Mouse (Mus musculus) hindbrain, embryonic 13.5 days (tissue): Measurements from ENCODE around the gene Fcnb. TPM values are rescaled to one million over a fixed set of nuclear protein-coding genes. Genes with fewer than 3 reads are reported as not detected.
A peak's percentile ranks its signal among the peaks of the same experiment; 100 is the strongest.

Experiments
- ATAC-seq: fragments of 200-750 bp; cut with Nextera tagmentation; 2 replicates; pipeline ENCODE4 v1.8.0; 2017; ENCODE audit warnings: moderate TSS enrichment; ENCODE audit not compliant: low FRiP score
- H3K27ac ChIP-seq: fragments of 300-500 bp; sonication (generic); 2 replicates; pipeline ENCODE4 v1.5.1; 2015; ENCODE audit warnings: inconsistent platforms, mild to moderate bottlenecking, moderate library complexity
- H3K27me3 ChIP-seq: fragments of 300-500 bp; sonication (generic); 2 replicates; pipeline ENCODE4 v1.6.1; 2015; ENCODE audit warnings: mild to moderate bottlenecking, inconsistent platforms
- H3K36me3 ChIP-seq: fragments of 300-500 bp; sonication (generic); 2 replicates; pipeline ENCODE4 v1.6.1; 2015; ENCODE audit warnings: mild to moderate bottlenecking, inconsistent platforms
- H3K4me1 ChIP-seq: fragments of 300-500 bp; sonication (generic); replicated peaks from 2 replicates; pipeline ENCODE4 v1.6.1; 2015; ENCODE audit warnings: inconsistent platforms
- H3K4me2 ChIP-seq: fragments of 300-500 bp; sonication (generic); 2 replicates; pipeline ENCODE4 v1.6.1; 2015; ENCODE audit warnings: inconsistent platforms, mild to moderate bottlenecking, moderate library complexity
- H3K4me3 ChIP-seq: fragments of 300-500 bp; sonication (generic); 2 replicates; pipeline ENCODE4 v1.5.1; 2015; ENCODE audit warnings: mild to moderate bottlenecking, inconsistent platforms
- H3K9ac ChIP-seq: fragments of 300-500 bp; sonication (generic); 2 replicates; pipeline ENCODE4 v1.6.1; 2015; ENCODE audit warnings: mild to moderate bottlenecking, inconsistent platforms
- H3K9me3 ChIP-seq: fragments of 300-500 bp; sonication (generic); 2 replicates; pipeline ENCODE4 v1.6.1; 2016; ENCODE audit warnings: inconsistent platforms
- WGBS: fragments of 180-500 bp; shearing (Covaris S2); methylation state at CpG from one replicate; pipeline ENCODE4 v1.1.7; 2015; 5-methylcytosine and 5-hydroxymethylcytosine counted together
- polyA plus RNA-seq: library from polyadenylated mRNA; unstranded; fragments of >200 nt; fragmentation: Nextera tagmentation; extraction: Ambion mirVana; gene quantifications from 2 replicates; pipeline ENCODE4 v1.2.1, GENCODE M21; 2015

The Fcnb gene
- polyA plus RNA-seq, 1 experiment from 2014 or later: 0.19 TPM

DNA sequence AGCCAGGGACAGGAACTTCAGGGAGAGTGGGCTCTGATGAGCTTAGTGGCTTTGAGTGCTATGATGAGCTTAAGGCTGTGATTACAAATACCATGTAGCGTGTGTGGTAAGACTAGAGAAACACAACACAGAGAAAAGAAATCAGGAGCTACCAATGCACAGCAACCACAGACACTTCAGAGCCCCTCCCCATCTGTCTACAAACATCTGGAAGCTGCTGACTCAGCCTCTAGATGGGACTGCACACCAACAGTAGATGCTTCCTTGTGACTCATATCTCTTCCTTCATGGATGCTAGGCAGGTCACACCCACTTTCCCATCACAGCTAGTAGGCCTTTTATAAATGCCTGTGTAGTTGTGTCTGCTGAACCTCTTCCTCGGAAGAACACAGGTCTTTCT is 17.2 kb upstream of the Fcnb start:
- Histone ChIP-seq H3K36me3 (no peaks in the 10 kb centered on the region), H3K4me3 (no peak overlapping the region), H3K4me2 (no peak overlapping the region), H3K9me3 (no peaks in the 10 kb centered on the region), H3K4me1 (peaks cover 29% of the 10 kb centered on the region), H3K27me3 (0 out of 2 replicates have a peak, but pooled peaks cover 2% of the 10 kb centered on the region), H3K27ac (no peak overlapping the region), H3K9ac (no peak overlapping the region)
- WGBS: 94% methylated on average over 2 of the region's 2 CpGs
- ATAC-seq: no peak

DNA sequence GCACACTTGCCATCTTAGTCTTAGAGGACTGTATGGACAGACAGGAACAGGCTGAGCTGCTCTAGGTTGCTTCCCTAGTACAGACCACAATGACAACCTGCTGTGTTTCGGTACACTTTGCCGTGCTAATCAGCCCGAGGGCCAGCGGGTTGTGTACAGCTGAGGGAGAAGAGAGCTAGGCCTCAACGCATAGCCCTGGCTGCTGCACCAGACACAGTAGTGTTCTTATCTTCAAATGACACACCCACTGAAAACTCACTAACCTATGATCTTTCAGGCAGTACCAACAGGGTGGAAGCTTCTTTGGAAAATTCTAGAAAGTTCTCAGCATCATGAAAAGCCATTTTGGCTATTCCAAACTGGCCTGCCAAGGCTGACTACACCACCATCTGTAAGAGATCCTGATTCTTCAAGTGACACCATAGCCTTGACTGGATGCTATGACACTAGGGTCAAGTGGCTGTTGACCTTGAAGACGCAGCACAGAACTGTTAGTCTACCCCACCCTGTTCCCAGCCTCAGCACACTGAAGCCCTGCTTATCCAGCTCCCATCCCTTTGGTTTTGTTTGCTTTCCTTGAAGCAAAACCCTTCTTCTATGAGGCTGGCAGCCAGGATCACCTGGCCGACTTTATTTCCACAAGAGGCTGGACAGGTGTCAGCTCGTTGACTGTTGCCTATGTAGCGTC is 16.3 kb upstream of the Fcnb start:
- no peaks in the 10 kb centered on the region for H3K9me3 ChIP-seq
- no peaks in the 10 kb centered on the region for H3K36me3 ChIP-seq
- H3K4me3 ChIP-seq: no peak overlapping the region
- ATAC-seq: no peak
- 88% methylated on average over 9 of the region's 9 CpGs for whole genome bisulfite sequencing
- H3K4me1 ChIP-seq: peaks cover 29% of the 10 kb centered on the region
- no peak overlapping the region for H3K27ac ChIP-seq
- 0 out of 2 replicates have a peak, but pooled peaks cover 2% of the 10 kb centered on the region for H3K27me3 ChIP-seq
- no peak overlapping the region for H3K9ac ChIP-seq
- no peak overlapping the region for H3K4me2 ChIP-seq

DNA sequence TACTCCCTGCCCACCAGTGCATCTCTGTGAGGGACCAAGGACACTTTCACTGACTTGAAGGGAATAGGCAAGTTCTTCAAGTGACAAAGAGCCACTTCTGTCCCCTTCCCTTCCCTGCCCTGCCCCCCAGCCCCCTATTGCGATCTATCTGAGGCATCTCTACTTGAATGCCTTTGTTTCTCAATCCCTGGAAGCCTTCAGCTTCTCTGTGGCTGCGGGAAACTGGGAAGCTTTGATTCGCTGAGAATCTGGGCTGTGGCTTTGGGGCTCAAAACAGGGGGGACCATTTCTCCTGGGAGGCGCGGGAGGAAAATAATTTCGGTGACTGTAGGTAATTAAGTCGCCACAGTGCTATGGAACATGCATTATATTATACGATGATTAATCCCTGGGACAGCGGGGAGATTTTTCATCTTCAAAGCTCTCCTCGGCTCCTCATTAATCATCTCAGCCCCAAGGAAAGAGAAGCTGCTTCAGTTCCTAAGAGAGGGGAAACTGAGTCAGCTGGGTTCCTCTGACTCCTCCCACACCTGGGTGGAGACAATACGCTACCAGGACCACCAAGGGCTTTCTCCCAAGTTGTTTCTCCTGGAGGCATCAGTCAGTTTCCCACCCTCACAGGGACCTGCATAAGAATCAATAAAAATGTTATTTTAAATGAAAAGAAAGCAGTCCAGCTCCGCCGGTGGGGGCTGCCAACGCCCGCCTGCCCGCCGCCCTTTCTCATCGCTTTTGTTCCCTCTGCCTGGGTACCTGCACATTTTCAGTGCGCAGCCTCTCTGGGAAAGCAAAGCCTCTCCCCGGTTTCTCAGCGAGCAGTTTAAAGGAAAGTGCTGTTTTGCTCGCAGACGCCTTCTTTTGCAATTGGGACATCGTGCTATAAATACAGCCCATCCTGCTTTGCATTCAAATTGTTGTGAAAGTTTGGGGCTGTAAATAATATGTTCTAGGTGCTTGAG is 14.1 kb upstream of the Fcnb start:
- Histone ChIP-seq H3K4me1 (peaks cover 29% of the 10 kb centered on the region), H3K27me3 (0 out of 2 replicates have a peak, but pooled peaks cover 2% of the 10 kb centered on the region)

DNA sequence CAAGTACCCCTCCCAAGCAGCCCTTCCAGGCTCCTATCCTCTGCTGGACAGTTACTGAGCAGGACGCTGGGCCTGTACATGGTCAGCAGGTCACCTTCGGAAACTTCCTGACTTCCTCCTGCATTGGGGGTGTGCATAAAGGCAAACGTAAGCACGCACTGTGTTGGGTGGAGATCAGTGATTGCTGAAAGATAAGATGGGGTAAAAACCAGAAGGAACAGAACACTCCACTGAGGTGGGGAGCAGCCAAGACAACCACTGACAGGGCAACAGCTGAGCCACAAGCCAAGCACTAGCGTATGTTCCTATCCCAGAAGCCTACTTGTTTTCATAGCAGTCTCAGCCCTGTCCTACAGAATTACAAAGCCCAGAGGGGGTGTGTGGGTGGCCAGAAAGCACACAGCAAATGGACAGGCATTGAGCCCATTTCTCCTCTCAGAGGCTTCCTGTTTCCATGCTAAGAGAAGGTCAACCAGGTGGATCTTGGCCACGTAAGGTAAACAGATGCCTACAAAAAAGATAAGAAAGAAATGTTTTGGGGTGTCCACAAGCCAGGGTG is 12.1 kb upstream of the Fcnb start:
- H3K4me2 ChIP-seq: no peak overlapping the region
- H3K9me3 ChIP-seq: no peaks in the 10 kb centered on the region
- no peak overlapping the region for H3K4me3 ChIP-seq
- no peak for ATAC-seq
- H3K9ac ChIP-seq: no peak overlapping the region
- no peaks in the 10 kb centered on the region for H3K36me3 ChIP-seq
- 0 out of 2 replicates have a peak, but pooled peaks cover 2% of the 10 kb centered on the region for H3K27me3 ChIP-seq
- WGBS: 93% methylated on average over 6 of the region's 6 CpGs
- peaks cover 29% of the 10 kb centered on the region for H3K4me1 ChIP-seq
- H3K27ac ChIP-seq: no peak overlapping the region

More for the DNA sequence above, 14.1 kb upstream of the Fcnb start:
- Histone ChIP-seq H3K9me3 (no peaks in the 10 kb centered on the region), H3K4me2 (peak overlapping the region; percentile 53), H3K36me3 (no peaks in the 10 kb centered on the region), H3K9ac (peak overlapping the region; percentile 63), H3K27ac (peak overlapping the region; percentile 83), H3K4me3 (peak overlapping the region; percentile 18)
- WGBS: 2% methylated on average over 24 of the region's 24 CpGs
- ATAC-seq: peak; percentile 64

DNA sequence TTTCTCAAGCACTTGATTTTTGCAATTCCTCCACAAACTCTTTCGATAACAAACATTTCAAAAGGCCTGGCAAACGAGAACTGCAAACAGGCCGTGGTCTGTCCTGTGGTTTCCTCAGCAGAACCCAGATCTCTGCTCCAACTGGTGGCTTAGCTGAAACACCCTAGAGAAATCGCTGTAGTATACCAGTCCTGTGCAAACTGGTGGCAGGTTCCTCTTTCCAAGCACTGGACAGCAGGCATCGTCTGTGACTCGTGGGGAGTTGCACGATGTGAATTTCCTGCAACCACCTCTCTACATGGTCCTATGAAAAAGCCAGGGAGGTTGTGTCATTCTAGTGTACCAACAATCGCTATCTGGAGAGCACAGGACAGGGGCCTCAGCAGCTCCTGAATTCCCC is 7.4 kb upstream of the Fcnb start:
- Histone ChIP-seq H3K4me1 (peaks cover 29% of the 10 kb centered on the region), H3K4me2 (no peak overlapping the region), H3K36me3 (no peaks in the 10 kb centered on the region), H3K4me3 (no peak overlapping the region), H3K9ac (no peak overlapping the region), H3K9me3 (no peaks in the 10 kb centered on the region), H3K27ac (peak overlapping the region; percentile 90; the same call in 1 of the 2 replicates), H3K27me3 (no peaks in the 10 kb centered on the region)
- ATAC-seq: no peak
- 91% methylated on average over 8 of the region's 8 CpGs for WGBS

DNA sequence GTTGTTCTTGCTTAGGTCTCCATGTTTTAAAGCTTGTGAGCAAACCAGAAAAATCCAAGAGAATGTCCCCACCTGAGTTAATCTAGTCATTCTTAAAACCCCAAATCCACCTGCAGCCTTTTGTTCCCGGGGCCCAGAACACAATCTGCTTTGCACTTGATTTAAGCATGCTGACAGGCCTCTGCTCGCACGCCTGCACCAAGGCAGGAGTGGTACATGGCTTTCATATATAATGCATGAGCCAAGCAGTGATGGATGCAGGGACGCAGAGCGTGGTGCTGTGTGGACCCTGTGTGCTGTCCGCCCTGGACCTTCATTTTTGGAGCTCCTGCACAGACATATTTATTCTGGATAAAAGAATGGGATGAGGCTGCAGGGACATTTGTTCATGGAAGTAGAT is 6.4 kb upstream of the Fcnb start:
- Histone ChIP-seq H3K27ac (peak overlapping the region; percentile 90), H3K4me1 (peaks cover 29% of the 10 kb centered on the region), H3K9ac (peak overlapping the region; percentile 35; the same call in 1 of the 2 replicates), H3K36me3 (no peaks in the 10 kb centered on the region), H3K4me2 (no peak overlapping the region), H3K27me3 (no peaks in the 10 kb centered on the region), H3K4me3 (no peak overlapping the region), H3K9me3 (no peaks in the 10 kb centered on the region)
- ATAC-seq: no peak; the same call in 1 of the 2 replicates
- WGBS: 53% methylated on average over 6 of the region's 6 CpGs

DNA sequence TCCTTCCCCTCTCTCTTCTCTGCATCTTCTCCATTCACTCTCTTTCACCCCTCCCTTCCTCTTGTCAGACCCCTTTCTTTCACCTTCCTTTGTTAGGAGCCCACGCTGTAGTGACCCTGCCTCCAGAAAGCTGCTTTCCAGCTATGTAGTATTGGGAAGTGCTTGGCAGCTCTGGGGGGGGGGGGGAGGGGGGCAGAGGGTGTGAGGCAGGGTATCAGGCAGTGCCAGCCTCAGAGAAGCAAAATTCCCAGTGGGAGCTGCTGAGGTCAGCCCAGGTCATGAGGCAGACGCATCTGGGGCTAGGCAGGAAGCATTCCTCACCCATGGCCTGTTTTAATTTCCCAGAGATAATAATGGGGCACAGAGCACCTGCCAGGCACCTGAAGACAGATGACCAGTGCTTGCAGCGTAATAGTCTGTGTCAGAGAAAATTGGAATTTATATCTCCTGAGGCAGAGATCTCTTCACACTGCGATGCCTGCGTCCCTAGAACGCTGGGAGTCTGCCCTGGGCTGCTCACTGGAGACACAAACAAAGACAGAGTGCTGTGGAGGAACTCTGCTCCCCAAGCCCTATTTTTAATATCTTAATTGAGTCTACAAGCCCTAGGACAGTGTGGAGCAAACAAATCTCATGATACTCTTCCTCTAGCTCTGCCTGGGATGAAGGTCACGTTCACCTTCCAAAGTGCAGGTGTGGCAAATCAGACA is 5.8 kb upstream of the Fcnb start:
- Histone ChIP-seq H3K4me3 (no peak overlapping the region), H3K9ac (peak overlapping the region; percentile 35; the same call in 1 of the 2 replicates), H3K27me3 (no peaks in the 10 kb centered on the region), H3K9me3 (no peaks in the 10 kb centered on the region), H3K27ac (peak overlapping the region; percentile 90), H3K36me3 (no peaks in the 10 kb centered on the region), H3K4me1 (peaks cover 29% of the 10 kb centered on the region), H3K4me2 (no peak overlapping the region)
- ATAC-seq: peak; percentile 72; the same call in 1 of the 2 replicates
- 34% methylated on average over 7 of the region's 7 CpGs for WGBS

DNA sequence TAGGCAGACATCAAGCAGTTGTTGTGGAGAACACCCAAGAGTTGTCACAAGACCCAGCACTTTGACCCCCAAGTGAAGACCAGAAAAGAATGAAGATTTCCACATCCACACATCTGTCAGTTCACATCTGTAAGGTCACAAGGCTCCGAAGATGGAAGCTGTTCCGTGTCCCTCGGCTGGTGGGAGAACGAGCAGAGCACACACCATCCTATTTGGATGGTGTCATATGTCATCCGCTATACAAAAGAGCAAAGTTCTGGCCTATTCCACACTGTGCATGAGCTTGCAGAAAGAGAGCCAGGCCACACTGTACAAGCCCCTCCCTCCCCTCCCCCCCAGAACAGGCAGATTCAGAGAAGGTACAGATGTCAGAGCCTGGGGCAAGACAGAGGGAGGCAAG is 4.4 kb upstream of the Fcnb start:
- Histone ChIP-seq H3K4me3 (no peak overlapping the region), H3K9ac (no peak overlapping the region), H3K4me1 (peaks cover 29% of the 10 kb centered on the region), H3K9me3 (no peaks in the 10 kb centered on the region), H3K27ac (peak overlapping the region; percentile 90), H3K27me3 (no peaks in the 10 kb centered on the region), H3K36me3 (no peaks in the 10 kb centered on the region), H3K4me2 (no peak overlapping the region)
- WGBS: 72% methylated on average over 5 of the region's 5 CpGs
- ATAC-seq: no peak

DNA sequence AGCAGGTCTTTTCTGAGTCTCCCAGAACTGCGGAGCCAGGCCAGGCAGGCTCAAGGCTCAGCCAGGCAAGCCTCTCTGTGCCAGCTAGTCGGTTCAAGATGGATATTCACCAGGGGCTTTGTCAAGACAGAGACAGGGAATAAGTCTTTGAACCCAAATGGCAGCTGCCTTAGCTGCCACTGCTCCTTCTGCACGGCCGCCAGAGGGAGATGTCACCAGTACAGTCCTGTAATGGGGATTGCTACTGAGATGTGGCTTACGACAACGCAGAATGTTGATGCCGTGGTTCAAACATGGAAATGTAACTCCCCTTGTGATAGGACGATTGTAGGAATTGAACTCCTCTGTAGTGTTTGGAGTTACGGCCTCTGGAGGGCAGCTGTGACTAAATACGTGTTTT is 1.4 kb upstream of the Fcnb start:
- no peak overlapping the region for H3K4me2 ChIP-seq
- H3K4me3 ChIP-seq: no peak overlapping the region
- 83% methylated on average over 10 of the region's 10 CpGs for WGBS
- H3K36me3 ChIP-seq: no peaks in the 10 kb centered on the region
- no peaks in the 10 kb centered on the region for H3K27me3 ChIP-seq
- H3K27ac ChIP-seq: no peak overlapping the region
- ATAC-seq: no peak
- H3K4me1 ChIP-seq: peaks cover 23% of the 10 kb centered on the region
- no peaks in the 10 kb centered on the region for H3K9me3 ChIP-seq
- no peak overlapping the region for H3K9ac ChIP-seq

DNA sequence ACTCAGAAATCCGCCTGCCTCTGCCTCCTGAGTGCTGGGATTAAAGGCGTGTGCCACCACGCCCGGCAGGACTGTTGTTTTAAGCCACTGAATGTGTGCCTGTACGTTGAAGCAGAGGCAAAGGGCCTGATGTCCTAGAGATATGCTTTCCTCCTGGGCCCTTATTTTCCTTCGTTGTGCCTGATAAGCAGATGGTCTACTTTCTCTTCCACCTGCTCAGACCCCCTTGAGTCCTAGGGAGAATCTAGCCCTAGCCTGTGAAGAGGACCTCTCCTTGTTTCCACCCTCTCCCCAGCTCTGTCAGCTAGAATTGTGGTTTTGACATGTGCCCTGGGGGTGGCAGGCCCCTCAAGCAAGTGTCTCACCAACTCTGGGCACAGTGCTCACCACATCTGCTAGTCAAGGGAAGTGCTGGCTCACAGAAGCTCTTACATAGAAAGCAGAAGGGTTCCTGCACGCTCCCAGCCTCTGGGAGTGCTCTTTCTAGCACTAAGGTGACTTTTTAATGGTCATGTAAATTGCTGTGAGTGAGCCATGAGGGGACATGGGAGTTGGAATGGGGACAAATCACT is 9.0 kb downstream of the Fcnb start:
- H3K27me3 ChIP-seq: no peaks in the 10 kb centered on the region
- H3K4me3 ChIP-seq: no peak overlapping the region
- H3K9me3 ChIP-seq: no peaks in the 10 kb centered on the region
- no peak overlapping the region for H3K9ac ChIP-seq
- H3K4me1 ChIP-seq: no peaks in the 10 kb centered on the region
- no peaks in the 10 kb centered on the region for H3K36me3 ChIP-seq
- no peak overlapping the region for H3K4me2 ChIP-seq
- ATAC-seq: no peak
- WGBS: 80% methylated on average over 7 of the region's 7 CpGs
- no peak overlapping the region for H3K27ac ChIP-seq

DNA sequence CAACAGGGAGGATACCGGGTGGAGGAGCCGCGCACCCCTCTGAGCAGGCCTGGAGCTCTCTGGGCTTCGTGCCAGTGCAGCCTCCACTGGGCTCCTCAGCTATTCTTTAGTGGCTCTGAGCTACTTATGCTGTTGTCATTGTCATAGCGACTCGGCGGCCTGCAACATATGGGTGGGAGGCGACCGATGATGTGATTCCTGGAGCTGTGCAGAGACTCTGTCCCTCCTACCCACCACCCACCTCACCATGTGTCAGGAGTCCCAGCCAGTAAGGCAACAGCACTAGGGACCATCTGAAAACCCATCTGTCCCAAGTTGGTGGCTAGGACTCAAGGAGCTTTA is 16.2 kb downstream of the Fcnb start:
- no peak overlapping the region for H3K9ac ChIP-seq
- H3K9me3 ChIP-seq: no peaks in the 10 kb centered on the region
- ATAC-seq: peak; percentile 83
- no peaks in the 10 kb centered on the region for H3K27me3 ChIP-seq
- H3K4me1 ChIP-seq: peaks cover 20% of the 10 kb centered on the region
- no peak overlapping the region for H3K4me3 ChIP-seq
- H3K4me2 ChIP-seq: no peak overlapping the region
- H3K27ac ChIP-seq: peak overlapping the region; percentile 49; the same call in 1 of the 2 replicates
- H3K36me3 ChIP-seq: no peaks in the 10 kb centered on the region
- WGBS: 49% methylated on average over 9 of the region's 9 CpGs
